Mouse (Mus musculus) heart, embryonic 16.5 days (tissue): ENCODE measurements at regions not wholly inside any gene's neighbourhood (a gene's known extent, or its start where the extent isn't known, plus 50 kb on each side); places are given as distances from the start of the nearest gene placed in this dataset.

Source experiments
- ATAC-seq: fragments of 200-750 bp; cut with Nextera tagmentation; replicated peaks from 2 replicates; pipeline ENCODE4 v1.8.0; 2017; ENCODE audit warnings: moderate number of reproducible peaks; ENCODE audit not compliant: insufficient read depth, low FRiP score; ENCODE audit errors: extremely low read depth
- H3K27ac ChIP-seq: fragments of 300-500 bp; sonication (generic); 2 replicates; pipeline ENCODE4 v1.5.1; 2014; ENCODE audit warnings: mild to moderate bottlenecking, low read length, control low read depth, moderate library complexity
- H3K27me3 ChIP-seq: fragments of 300-500 bp; sonication (generic); 2 replicates; pipeline ENCODE4 v1.6.1; 2014; ENCODE audit warnings: low read length, mixed read lengths; ENCODE audit not compliant: control insufficient read depth, insufficient read depth
- H3K36me3 ChIP-seq: fragments of 300-500 bp; sonication (generic); 2 replicates; pipeline ENCODE4 v1.6.1; 2014; ENCODE audit not compliant: control insufficient read depth, insufficient read depth
- H3K4me1 ChIP-seq: fragments of 300-500 bp; sonication (generic); 2 replicates; pipeline ENCODE4 v1.6.1; 2014; ENCODE audit warnings: low read length, mixed read lengths; ENCODE audit not compliant: control insufficient read depth, insufficient read depth
- H3K4me2 ChIP-seq: fragments of 300-500 bp; sonication (generic); 2 replicates; pipeline ENCODE4 v1.6.1; 2014; ENCODE audit warnings: low read depth, mild to moderate bottlenecking, control low read depth, low read length
- H3K4me3 ChIP-seq: fragments of 300-500 bp; sonication (generic); 2 replicates; pipeline ENCODE4 v1.5.1; 2014; ENCODE audit warnings: mild to moderate bottlenecking, control low read depth, low read length
- H3K9ac ChIP-seq: fragments of 300-500 bp; sonication (generic); 2 replicates; pipeline ENCODE4 v1.6.1; 2014; ENCODE audit warnings: low read length, control low read depth
- H3K9me3 ChIP-seq: fragments of 300-500 bp; sonication (generic); replicated peaks from 2 replicates; pipeline ENCODE4 v1.6.1; 2016; ENCODE audit warnings: low read length; ENCODE audit not compliant: control insufficient read depth
- WGBS: fragments of 180-500 bp; shearing (Covaris S2); extraction: QIAGEN DNeasy Blood & Tissue Kit; methylation state at CpG from one replicate; pipeline ENCODE4 v1.1.7; 2014; 5-methylcytosine and 5-hydroxymethylcytosine counted together

DNA sequence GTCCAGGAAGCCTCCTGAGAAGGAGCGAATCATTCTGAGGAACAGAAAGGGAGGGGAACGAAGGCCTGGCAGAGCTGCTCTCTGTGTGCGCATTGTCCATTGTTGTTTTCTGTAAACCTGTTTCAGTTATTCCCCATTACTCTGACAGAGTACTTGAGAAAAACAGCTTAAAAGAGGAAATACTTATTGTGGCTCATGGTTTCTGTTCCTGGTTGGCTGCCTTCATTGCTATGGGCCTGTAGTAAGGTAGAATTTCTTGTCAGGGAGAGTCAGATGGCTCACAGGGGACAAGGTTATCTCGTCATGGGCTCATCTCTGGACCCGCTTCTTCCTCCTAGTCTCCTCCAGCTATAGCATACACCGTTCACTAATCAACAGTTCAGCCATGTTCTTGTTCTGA, 2112.9 kb downstream of the 4930444P10Rik start:
- Histone ChIP-seq H3K27ac (no peak overlapping the region), H3K9ac (no peak overlapping the region), H3K4me3 (no peak overlapping the region), H3K4me2 (no peak overlapping the region), H3K27me3 (no peaks in the 10 kb centered on the region), H3K9me3 (no peaks in the 10 kb centered on the region), H3K36me3 (no peaks in the 10 kb centered on the region), H3K4me1 (no peaks in the 10 kb centered on the region)
- no peak for ATAC-seq
- WGBS = 77% methylated on average over 6 of the region's 6 CpGs

DNA sequence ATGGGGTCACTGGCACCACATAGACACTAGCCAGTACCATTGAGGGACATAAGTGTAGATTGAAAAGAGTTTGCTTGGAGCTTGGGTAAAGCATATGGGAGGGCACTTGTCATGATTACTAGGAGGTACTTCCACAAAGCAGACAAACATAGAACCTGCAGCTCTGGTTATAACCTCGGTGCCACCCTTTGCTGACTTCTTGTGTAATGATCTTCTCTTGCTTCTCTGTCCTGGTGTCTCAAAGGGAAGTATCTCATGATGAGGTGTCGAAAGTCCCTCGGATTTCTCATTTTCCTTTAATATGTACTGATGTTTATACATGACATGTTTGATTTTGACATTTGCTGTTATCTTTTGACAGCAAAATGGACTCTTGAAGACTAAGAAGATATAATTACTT, 2114.5 kb downstream of the 4930444P10Rik start:
- Histone ChIP-seq H3K4me3 (no peak overlapping the region), H3K4me2 (no peak overlapping the region), H3K9me3 (no peaks in the 10 kb centered on the region), H3K9ac (no peak overlapping the region), H3K4me1 (no peaks in the 10 kb centered on the region), H3K27me3 (no peaks in the 10 kb centered on the region), H3K27ac (no peak overlapping the region), H3K36me3 (no peaks in the 10 kb centered on the region)
- WGBS = 67% methylated on average over 3 of the region's 3 CpGs
- no peak for ATAC-seq

DNA sequence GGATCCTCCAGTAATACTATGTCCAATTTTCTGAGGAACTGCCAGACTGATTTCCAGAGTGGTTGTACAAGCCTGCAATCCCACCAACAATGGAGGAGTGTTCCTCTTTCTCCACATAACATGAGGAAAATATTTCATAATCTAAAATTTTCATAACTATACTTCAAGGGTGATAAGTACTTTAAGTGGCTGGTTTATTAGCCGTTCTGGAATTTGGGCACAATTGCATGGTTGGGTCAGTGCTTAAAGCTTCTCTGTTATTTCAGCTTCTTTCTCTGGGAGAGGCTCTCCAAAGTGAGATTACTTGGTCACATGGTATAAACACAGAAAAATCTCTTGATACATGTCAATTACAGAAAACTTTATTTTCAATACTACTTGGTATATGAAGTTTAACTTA, 2115.9 kb downstream of the 4930444P10Rik start:
- no peaks in the 10 kb centered on the region for H3K36me3 ChIP-seq
- H3K27me3 ChIP-seq = no peaks in the 10 kb centered on the region
- no peaks in the 10 kb centered on the region for H3K9me3 ChIP-seq
- H3K4me1 ChIP-seq = no peaks in the 10 kb centered on the region
- H3K27ac ChIP-seq = no peak overlapping the region
- no peak for ATAC-seq
- no peak overlapping the region for H3K9ac ChIP-seq
- H3K4me2 ChIP-seq = no peak overlapping the region
- WGBS = 74% methylated on average over 1 of the region's 1 CpGs
- no peak overlapping the region for H3K4me3 ChIP-seq

DNA sequence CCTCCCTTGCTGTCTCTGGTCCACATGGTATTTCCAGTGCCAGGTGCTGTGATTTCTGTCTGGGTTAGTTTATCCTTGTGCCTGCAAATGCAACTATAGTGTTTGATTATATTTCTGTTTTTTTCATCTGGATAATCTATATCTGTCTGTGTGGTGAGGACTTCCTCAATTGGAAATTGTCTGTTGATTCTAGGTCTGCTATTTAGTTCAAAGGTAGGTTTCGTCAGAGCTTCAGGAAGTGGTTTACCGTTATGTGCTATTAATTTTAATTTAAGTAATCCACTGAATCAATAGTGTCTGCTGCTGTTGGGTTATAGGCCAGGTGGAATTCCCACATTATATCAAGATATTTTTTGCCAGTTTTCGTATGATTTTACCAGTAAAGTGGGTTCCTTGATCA, 2143.9 kb downstream of the 4930444P10Rik start:
- H3K27ac ChIP-seq = no peak overlapping the region
- no peaks in the 10 kb centered on the region for H3K27me3 ChIP-seq
- 79% methylated on average over 3 of the region's 3 CpGs for WGBS
- H3K4me3 ChIP-seq = no peak overlapping the region
- H3K4me1 ChIP-seq = no peaks in the 10 kb centered on the region
- ATAC-seq = no peak
- no peaks in the 10 kb centered on the region for H3K9me3 ChIP-seq
- H3K36me3 ChIP-seq = no peaks in the 10 kb centered on the region
- no peak overlapping the region for H3K4me2 ChIP-seq
- no peak overlapping the region for H3K9ac ChIP-seq

DNA sequence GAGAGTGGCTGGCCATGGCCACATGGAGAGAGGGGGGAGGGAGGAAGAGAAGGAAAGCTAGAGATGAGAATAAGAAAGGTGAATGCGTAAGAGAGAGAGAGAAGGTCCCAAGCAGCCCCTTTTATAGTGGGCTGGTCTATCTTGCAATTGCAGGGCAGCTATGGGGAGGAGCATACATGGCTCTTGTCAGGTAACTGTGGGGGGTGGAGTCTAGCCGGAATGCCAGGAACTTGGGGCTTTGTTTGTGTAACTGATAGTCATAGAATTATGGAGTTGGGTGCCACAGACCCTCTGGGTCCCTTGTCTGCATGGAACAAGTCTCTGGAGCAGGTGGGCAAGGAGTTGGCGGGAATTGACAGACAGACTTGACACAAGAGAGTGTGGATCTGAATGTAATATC, 2151.8 kb downstream of the 4930444P10Rik start:
- Histone ChIP-seq H3K4me1 (no peaks in the 10 kb centered on the region), H3K27me3 (no peaks in the 10 kb centered on the region), H3K27ac (no peak overlapping the region), H3K4me3 (no peak overlapping the region), H3K9me3 (no peaks in the 10 kb centered on the region; the same call in 1 of the 2 replicates), H3K4me2 (no peak overlapping the region), H3K36me3 (no peaks in the 10 kb centered on the region), H3K9ac (no peak overlapping the region)
- ATAC-seq = no peak
- 79% methylated on average over 3 of the region's 3 CpGs for WGBS

DNA sequence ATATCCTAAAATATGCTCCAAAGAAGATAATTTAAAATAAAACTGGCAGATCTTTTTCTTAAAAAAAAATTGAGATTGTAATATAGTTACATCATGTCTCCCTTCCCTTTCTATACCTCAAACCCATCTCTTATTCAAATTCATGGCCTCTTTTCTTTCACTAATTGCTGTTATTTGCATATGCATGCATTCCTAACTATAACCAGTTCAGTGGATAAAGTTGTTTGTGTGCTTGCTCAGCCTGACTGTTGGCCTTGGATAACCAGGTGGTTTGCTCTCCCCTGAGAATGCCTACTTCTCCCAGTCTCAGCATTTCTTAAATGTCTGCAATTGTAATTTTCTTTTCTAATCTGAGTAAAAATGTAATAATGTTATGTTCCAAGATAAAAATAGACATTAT, 2154.8 kb downstream of the 4930444P10Rik start:
- no peaks in the 10 kb centered on the region; the same call in 1 of the 2 replicates for H3K9me3 ChIP-seq
- no peak overlapping the region for H3K9ac ChIP-seq
- no peaks in the 10 kb centered on the region for H3K36me3 ChIP-seq
- H3K27ac ChIP-seq = no peak overlapping the region
- no peaks in the 10 kb centered on the region for H3K27me3 ChIP-seq
- H3K4me1 ChIP-seq = no peaks in the 10 kb centered on the region
- no peak overlapping the region for H3K4me3 ChIP-seq
- no peak overlapping the region for H3K4me2 ChIP-seq
- no peak for ATAC-seq

DNA sequence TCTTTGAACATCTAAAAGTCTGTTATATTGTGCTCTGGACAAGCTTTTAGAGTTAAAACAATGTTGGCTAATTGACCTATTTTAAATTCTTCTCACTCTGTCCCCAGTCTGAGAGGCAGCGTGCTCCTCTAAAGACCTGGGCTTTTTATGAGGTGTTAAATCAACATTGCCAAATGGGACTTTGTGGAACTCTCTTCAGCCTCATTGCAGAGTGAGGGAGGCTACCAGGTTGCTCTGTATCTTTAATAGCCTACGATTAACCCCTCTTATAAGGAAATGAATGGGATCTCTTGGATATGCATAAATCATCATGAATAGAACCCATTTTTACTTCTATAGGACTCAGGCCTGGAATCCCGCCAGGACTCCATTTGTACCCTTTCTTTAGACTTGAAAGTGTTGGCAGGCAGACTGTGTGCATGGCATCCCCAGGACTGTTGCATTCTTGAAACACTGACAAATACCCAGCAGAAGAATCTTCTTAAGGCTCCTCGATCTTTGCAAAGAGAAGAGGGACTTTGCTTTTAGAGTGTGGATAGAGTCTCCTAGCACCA, 2157.1 kb downstream of the 4930444P10Rik start:
- Histone ChIP-seq H3K9ac (no peak overlapping the region), H3K4me1 (no peaks in the 10 kb centered on the region), H3K27me3 (no peaks in the 10 kb centered on the region), H3K36me3 (no peaks in the 10 kb centered on the region), H3K27ac (no peak overlapping the region), H3K4me3 (no peak overlapping the region), H3K9me3 (no peaks in the 10 kb centered on the region; the same call in 1 of the 2 replicates), H3K4me2 (no peak overlapping the region)
- WGBS = 49% methylated on average over 4 of the region's 4 CpGs
- ATAC-seq = no peak

DNA sequence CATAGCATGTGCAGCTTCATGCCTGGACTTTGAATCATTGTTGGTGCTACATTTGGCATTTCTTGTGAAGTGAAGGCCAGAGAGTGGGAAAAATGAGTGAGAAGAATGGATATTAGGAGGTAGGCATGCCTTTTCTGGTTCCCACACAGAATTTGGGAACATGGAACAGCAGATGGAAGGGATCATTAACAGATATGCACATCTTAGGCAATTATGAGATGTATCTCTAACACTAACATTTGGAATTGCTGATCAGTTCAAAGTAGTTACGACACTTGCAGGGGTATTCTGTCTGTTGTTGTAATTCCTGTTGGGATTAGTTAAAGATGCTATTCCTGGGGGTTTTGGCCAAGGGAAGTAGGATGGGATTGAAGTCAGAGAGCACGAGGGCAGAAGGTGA, 2164.4 kb downstream of the 4930444P10Rik start:
- WGBS = 73% methylated on average over 2 of the region's 2 CpGs
- H3K9ac ChIP-seq = no peak overlapping the region
- no peaks in the 10 kb centered on the region for H3K4me1 ChIP-seq
- ATAC-seq = no peak
- no peak overlapping the region for H3K27ac ChIP-seq
- H3K4me2 ChIP-seq = no peak overlapping the region
- no peaks in the 10 kb centered on the region for H3K36me3 ChIP-seq
- no peaks in the 10 kb centered on the region for H3K27me3 ChIP-seq
- H3K9me3 ChIP-seq = no peaks in the 10 kb centered on the region
- no peak overlapping the region for H3K4me3 ChIP-seq

DNA sequence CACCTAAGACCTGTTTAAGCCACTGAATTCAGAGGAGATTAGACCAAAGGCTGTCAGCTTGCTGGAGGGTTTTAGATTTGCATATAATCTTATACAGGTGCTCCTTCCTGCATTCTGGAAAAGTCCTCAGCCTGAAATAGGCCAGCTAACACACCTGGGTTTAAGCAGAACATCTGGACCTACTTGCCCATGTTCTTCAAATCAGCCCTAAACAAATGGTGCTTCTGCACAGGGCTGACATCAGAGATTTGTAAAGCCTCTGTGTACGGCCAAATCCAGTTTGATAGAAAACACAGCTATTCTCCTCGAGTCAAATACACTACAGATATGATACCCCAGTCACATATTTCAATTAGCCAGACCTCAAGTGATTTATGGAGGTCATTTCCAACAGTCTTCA, 2165.2 kb downstream of the 4930444P10Rik start:
- 40% methylated on average over 2 of the region's 2 CpGs for WGBS

More for the DNA sequence above, 2165.2 kb downstream of the 4930444P10Rik start:
- H3K27ac ChIP-seq = no peak overlapping the region
- H3K9me3 ChIP-seq = no peaks in the 10 kb centered on the region
- no peaks in the 10 kb centered on the region for H3K27me3 ChIP-seq
- no peak for ATAC-seq
- no peak overlapping the region for H3K4me2 ChIP-seq
- no peaks in the 10 kb centered on the region for H3K36me3 ChIP-seq
- no peak overlapping the region for H3K9ac ChIP-seq
- no peaks in the 10 kb centered on the region for H3K4me1 ChIP-seq
- H3K4me3 ChIP-seq = no peak overlapping the region
